Comparison of ENCODE assay signal across 8 mouse cellular contexts in the genomic region with DNA sequence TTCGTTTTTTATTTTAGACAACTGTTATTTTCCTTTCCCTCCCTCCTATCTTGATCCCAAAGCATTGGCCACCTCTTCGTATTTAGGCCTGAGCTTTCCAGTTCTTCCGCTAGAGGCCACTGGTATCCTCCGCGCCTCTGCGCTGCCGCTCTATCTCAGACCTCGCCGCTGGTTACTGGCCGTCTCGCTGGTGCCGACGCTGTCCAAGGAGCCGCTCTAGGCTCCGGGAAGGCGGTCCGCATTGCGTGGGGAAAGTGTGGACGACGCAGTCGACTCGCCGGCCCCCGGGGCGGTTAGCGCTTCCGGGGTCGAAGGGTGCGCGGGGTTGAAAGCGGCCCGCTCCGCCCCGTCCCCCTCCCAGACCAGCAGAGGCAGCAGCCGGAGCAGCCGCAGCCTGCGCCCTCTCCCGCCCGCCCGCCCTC. TPM values are rescaled to one million over a fixed set of nuclear protein-coding genes. Genes with fewer than 3 reads are reported as not detected.
DNase-seq lines count a peak whose midpoint lies in the region; ATAC-seq lines count a peak whose summit lies in the region.

A gene (plus strand): TSS at position 357 of the 422 bp plus-strand sequence.

- peak; percentile 99 for ATAC-seq in intestine, embryonic 14.5 days (replicated peaks; ENCODE audit: low FRiP score, low TSS enrichment, low read depth)

- H3K9me3 ChIP-seq in intestine, embryonic 14.5 days (ENCODE audit: control insufficient read depth, low read length) = no peaks in the 10 kb centered on the region

- under 1% methylated on average over 36 of the region's 40 CpGs for WGBS in intestine, embryonic 14.5 days

- no peaks in the 10 kb centered on the region for H3K27me3 ChIP-seq in intestine, embryonic 14.5 days (replicated peaks; ENCODE audit: control insufficient read depth, insufficient read depth, low read length)

- peaks cover 22% of the 10 kb centered on the region for H3K36me3 ChIP-seq in intestine, embryonic 14.5 days (ENCODE audit: control insufficient read depth, insufficient read depth, low read length)

- H3K4me3 ChIP-seq in intestine, embryonic 14.5 days (ENCODE audit: low read depth, low read length) = peak within 1 kb of the TSS; percentile 87

- H3K9ac ChIP-seq in intestine, embryonic 14.5 days (ENCODE audit: low read length) = peak within 1 kb of the TSS; percentile 97

- intact Hi-C loops in left cerebral cortex, postnatal 14 days (cut with DNase I) = loop anchor here (5.0 kb wide), 1 partner anchor 42 kb away; no protein-coding TSS in a partner anchor

- peaks cover 11% of the 10 kb centered on the region; the same call in 1 of the 2 replicates for H3K4me1 ChIP-seq in intestine, embryonic 14.5 days (replicated peaks; ENCODE audit: control insufficient read depth, insufficient read depth, low read length)

- H3K27ac ChIP-seq in intestine, embryonic 14.5 days (ENCODE audit: low read depth) = peak within 1 kb of the TSS; percentile 98

- peak within 1 kb of the TSS; percentile 85 for H3K4me2 ChIP-seq in intestine, embryonic 14.5 days (ENCODE audit: low read length)

- peak; percentile 90 to 92 for DNase-seq in adrenal gland, adult 18-20 months (ENCODE audit: low spot score in 2 of 2)
- peak; percentile 99 for DNase-seq in embryo, embryonic 11 days
- peak; percentile 98 for DNase-seq in gastrocnemius, postnatal 25 days
- DNase-seq in intestine, embryonic 14.5 days (ENCODE audit: low spot score) = peak; percentile 93
- DNase-seq in left cerebral cortex, postnatal 14 days (ENCODE audit: low spot score in 2 of 2) = peak; percentile 96 to 97
- DNase-seq in mesoderm, embryonic 11.5 days (ENCODE audit: low read depth, low spot score) = peak; percentile 98
- peak; percentile 96 to 97 for DNase-seq in right cerebral cortex, postnatal 36 days (ENCODE audit: low spot score in 2 of 2)
- DNase-seq in yolk sac, embryonic 10.5 days (ENCODE audit: low spot score) = peak; percentile 97

RNA-seq across cellular contexts. Expression of the gene that starts here (rescaled TPM):
- total RNA-seq in adrenal gland, adult 18-20 months (2021) = 100 to 1,000 TPM; 628 to 756 TPM
- total RNA-seq in gastrocnemius, postnatal 25 days (2021) = 100 to 1,000 TPM; 409 to 410 TPM
- 275 and 289 TPM in 2 replicates for polyA plus RNA-seq in intestine, embryonic 14.5 days (2014; fragmentation: Nextera tagmentation; extraction: Ambion mirVana)
- 100 to 1,000 TPM; 436 to 453 TPM for total RNA-seq in left cerebral cortex, postnatal 14 days (2021)

Comparison
In these comparisons a context has a peak if more than half of its experiments do, and no peak if none do; other contexts are left out.
1. Peak in every context shown above with its lines: DNase-seq, ATAC-seq, H3K4me3 ChIP-seq and H3K27ac ChIP-seq.